Mouse (Mus musculus): Measurements from ENCODE around the gene Zfp652. TPM values are rescaled to one million over a fixed set of nuclear protein-coding genes. Genes with fewer than 3 reads are reported as not detected.

Gene Zfp652
- polyA plus RNA-seq, 1 experiment from 2014 or later: 11.9 TPM

GRCm38 (mm10) chr11:95834143-95834667 is 121.7 kb downstream of the Zfp652 start:
- Histone ChIP-seq H3K4me2 (ENCODE audit: low read depth, low read length, severe bottlenecking) (no peak overlapping the region), H3K27me3 (ENCODE audit: control insufficient read depth, insufficient read depth, low read length) (peaks cover 66% of the 10 kb centered on the region), H3K36me3 (ENCODE audit: control insufficient read depth, insufficient read depth, low read length) (no peaks in the 10 kb centered on the region), H3K9me3 (ENCODE audit: control insufficient read depth, low read length) (no peaks in the 10 kb centered on the region), H3K4me3 (ENCODE audit: low read depth, low read length) (no peak overlapping the region), H3K4me1 (replicated peaks; ENCODE audit: control insufficient read depth, insufficient read depth, low read length) (peaks cover 5% of the 10 kb centered on the region; the same call in 1 of the 2 replicates), H3K27ac (ENCODE audit: low read depth, low read length) (no peak overlapping the region), H3K9ac (ENCODE audit: low read length) (no peak overlapping the region)
- 4% methylated on average over 22 of the region's 22 CpGs for WGBS
- DNase-seq (ENCODE audit: low spot score): no peak
- no peak for ATAC-seq (replicated peaks; ENCODE audit: low FRiP score)

- H3K9ac ChIP-seq (ENCODE audit: low read length): no peak overlapping the region
- no peak overlapping the region for H3K4me3 ChIP-seq (ENCODE audit: low read depth, low read length)
- ATAC-seq (replicated peaks; ENCODE audit: low FRiP score) (no peak), DNase-seq (ENCODE audit: low spot score) (no peak)
- H3K9me3 ChIP-seq (ENCODE audit: control insufficient read depth, low read length): no peaks in the 10 kb centered on the region
- H3K36me3 ChIP-seq (ENCODE audit: control insufficient read depth, insufficient read depth, low read length): no peaks in the 10 kb centered on the region
- no peak overlapping the region for H3K27ac ChIP-seq (ENCODE audit: low read depth, low read length)
- 19% methylated on average over 15 of the region's 15 CpGs for WGBS
- H3K27me3 ChIP-seq (ENCODE audit: control insufficient read depth, insufficient read depth, low read length): peaks cover 58% of the 10 kb centered on the region
- peaks cover 5% of the 10 kb centered on the region; the same call in 1 of the 2 replicates for H3K4me1 ChIP-seq (replicated peaks; ENCODE audit: control insufficient read depth, insufficient read depth, low read length)
- H3K4me2 ChIP-seq (ENCODE audit: low read depth, low read length, severe bottlenecking): no peak overlapping the region
Observed at GRCm38 (mm10) chr11:95834742-95835710, 122.6 kb downstream of the Zfp652 start.

GRCm38 (mm10) chr11:95835832-95836231 is 123.4 kb downstream of the Zfp652 start:
- Histone ChIP-seq H3K27ac (ENCODE audit: low read depth, low read length) (no peak overlapping the region), H3K4me3 (ENCODE audit: low read depth, low read length) (no peak overlapping the region), H3K9ac (ENCODE audit: low read length) (no peak overlapping the region), H3K27me3 (ENCODE audit: control insufficient read depth, insufficient read depth, low read length) (peaks cover 50% of the 10 kb centered on the region), H3K4me1 (replicated peaks; ENCODE audit: control insufficient read depth, insufficient read depth, low read length) (peaks cover 4% of the 10 kb centered on the region; the same call in 1 of the 2 replicates), H3K36me3 (ENCODE audit: control insufficient read depth, insufficient read depth, low read length) (no peaks in the 10 kb centered on the region), H3K9me3 (ENCODE audit: control insufficient read depth, low read length) (no peaks in the 10 kb centered on the region), H3K4me2 (ENCODE audit: low read depth, low read length, severe bottlenecking) (no peak overlapping the region)
- DNase-seq (ENCODE audit: low spot score) (no peak), ATAC-seq (replicated peaks; ENCODE audit: low FRiP score) (no peak)
- 47% methylated on average over 6 of the region's 6 CpGs for WGBS

- no peak for DNase-seq (ENCODE audit: low spot score)
- Histone ChIP-seq H3K4me3 (ENCODE audit: low read depth, low read length) (no peak overlapping the region), H3K27ac (ENCODE audit: low read depth, low read length) (no peak overlapping the region), H3K4me2 (ENCODE audit: low read depth, low read length, severe bottlenecking) (no peak overlapping the region), H3K4me1 (replicated peaks; ENCODE audit: control insufficient read depth, insufficient read depth, low read length) (peaks cover 4% of the 10 kb centered on the region; the same call in 1 of the 2 replicates), H3K9ac (ENCODE audit: low read length) (no peak overlapping the region), H3K36me3 (ENCODE audit: control insufficient read depth, insufficient read depth, low read length) (no peaks in the 10 kb centered on the region), H3K9me3 (ENCODE audit: control insufficient read depth, low read length) (no peaks in the 10 kb centered on the region), H3K27me3 (ENCODE audit: control insufficient read depth, insufficient read depth, low read length) (peaks cover 45% of the 10 kb centered on the region)
- WGBS: 78% methylated on average over 6 of the region's 6 CpGs
- ATAC-seq (replicated peaks; ENCODE audit: low FRiP score): no peak
Observed at GRCm38 (mm10) chr11:95836433-95836832, 124.0 kb downstream of the Zfp652 start.

- H3K9me3 ChIP-seq (ENCODE audit: control insufficient read depth, low read length): no peaks in the 10 kb centered on the region
- H3K36me3 ChIP-seq (ENCODE audit: control insufficient read depth, insufficient read depth, low read length): no peaks in the 10 kb centered on the region
- no peak for DNase-seq (ENCODE audit: low spot score)
- ATAC-seq (replicated peaks; ENCODE audit: low FRiP score): no peak
- H3K4me1 ChIP-seq (replicated peaks; ENCODE audit: control insufficient read depth, insufficient read depth, low read length): peaks cover 4% of the 10 kb centered on the region; the same call in 1 of the 2 replicates
- H3K4me3 ChIP-seq (ENCODE audit: low read depth, low read length): no peak within 1 kb of the TSS
- H3K9ac ChIP-seq (ENCODE audit: low read length): no peak within 1 kb of the TSS
- peaks cover 39% of the 10 kb centered on the region for H3K27me3 ChIP-seq (ENCODE audit: control insufficient read depth, insufficient read depth, low read length)
- H3K4me2 ChIP-seq (ENCODE audit: low read depth, low read length, severe bottlenecking): no peak within 1 kb of the TSS
- WGBS: 83% methylated on average over 10 of the region's 10 CpGs
- H3K27ac ChIP-seq (ENCODE audit: low read depth, low read length): no peak within 1 kb of the TSS
Observed at GRCm38 (mm10) chr11:95837059-95837458, 124.6 kb downstream of the Zfp652 start, which contains the start of gene Gngt2. Gngt2 (plus strand) TSS chr11:95837216.

GRCm38 (mm10) chr11:95838598-95838997 is 126.1 kb downstream of the Zfp652 start:
- H3K9ac ChIP-seq (ENCODE audit: low read length): no peak overlapping the region
- ATAC-seq (replicated peaks; ENCODE audit: low FRiP score) (no peak), DNase-seq (ENCODE audit: low spot score) (no peak)
- no peak overlapping the region for H3K4me2 ChIP-seq (ENCODE audit: low read depth, low read length, severe bottlenecking)
- no peaks in the 10 kb centered on the region for H3K36me3 ChIP-seq (ENCODE audit: control insufficient read depth, insufficient read depth, low read length)
- WGBS: 74% methylated on average over 4 of the region's 4 CpGs
- no peaks in the 10 kb centered on the region for H3K9me3 ChIP-seq (ENCODE audit: control insufficient read depth, low read length)
- H3K4me3 ChIP-seq (ENCODE audit: low read depth, low read length): no peak overlapping the region
- H3K27ac ChIP-seq (ENCODE audit: low read depth, low read length): no peak overlapping the region
- peaks cover 4% of the 10 kb centered on the region; the same call in 1 of the 2 replicates for H3K4me1 ChIP-seq (replicated peaks; ENCODE audit: control insufficient read depth, insufficient read depth, low read length)
- peaks cover 24% of the 10 kb centered on the region for H3K27me3 ChIP-seq (ENCODE audit: control insufficient read depth, insufficient read depth, low read length)

GRCm38 (mm10) chr11:95838999-95839868 is 126.8 kb downstream of the Zfp652 start:
- Histone ChIP-seq H3K4me3 (ENCODE audit: low read depth, low read length) (no peak overlapping the region), H3K4me2 (ENCODE audit: low read depth, low read length, severe bottlenecking) (no peak overlapping the region), H3K27ac (ENCODE audit: low read depth, low read length) (no peak overlapping the region), H3K4me1 (replicated peaks; ENCODE audit: control insufficient read depth, insufficient read depth, low read length) (peaks cover 1% of the 10 kb centered on the region; the same call in 1 of the 2 replicates), H3K9me3 (ENCODE audit: control insufficient read depth, low read length) (no peaks in the 10 kb centered on the region), H3K9ac (ENCODE audit: low read length) (no peak overlapping the region), H3K36me3 (ENCODE audit: control insufficient read depth, insufficient read depth, low read length) (no peaks in the 10 kb centered on the region), H3K27me3 (ENCODE audit: control insufficient read depth, insufficient read depth, low read length) (peaks cover 17% of the 10 kb centered on the region)
- ATAC-seq (replicated peaks; ENCODE audit: low FRiP score): no peak
- 75% methylated on average over 8 of the region's 8 CpGs for WGBS
- DNase-seq (ENCODE audit: low spot score): no peak

Data from forebrain, embryonic 11.5 days (tissue).